Mouse (Mus musculus) intestine, postnatal 0 days (tissue): ENCODE data around the gene Mpdu1. TPM values are rescaled to one million over a fixed set of nuclear protein-coding genes. Genes with fewer than 3 reads are reported as not detected.

Experiments
- ATAC-seq: fragments of 200-750 bp; cut with Nextera tagmentation; 2 replicates; pipeline ENCODE4 v1.8.0; 2017; ENCODE audit warnings: mild to moderate bottlenecking, moderate TSS enrichment, moderate library complexity
- H3K27ac ChIP-seq: fragments of 300-500 bp; sonication (generic); 2 replicates; pipeline ENCODE4 v1.5.1; 2014; ENCODE audit warnings: mild to moderate bottlenecking, low read depth, low read length, moderate library complexity
- H3K27me3 ChIP-seq: fragments of 300-500 bp; sonication (generic); replicated peaks from 2 replicates; pipeline ENCODE4 v1.6.1; 2014; ENCODE audit warnings: low read length, mixed read lengths; ENCODE audit not compliant: control insufficient read depth, insufficient read depth
- H3K36me3 ChIP-seq: fragments of 300-500 bp; sonication (generic); 2 replicates; pipeline ENCODE4 v1.6.1; 2014; ENCODE audit warnings: mild to moderate bottlenecking, moderate library complexity; ENCODE audit not compliant: control insufficient read depth, insufficient read depth
- H3K4me1 ChIP-seq: fragments of 300-500 bp; sonication (generic); replicated peaks from 2 replicates; pipeline ENCODE4 v1.6.1; 2014; ENCODE audit warnings: antibody characterized with exemption, low read length, mixed read lengths; ENCODE audit not compliant: control insufficient read depth, insufficient read depth
- H3K4me2 ChIP-seq: fragments of 300-500 bp; sonication (generic); replicated peaks from 2 replicates; pipeline ENCODE4 v1.6.1; 2014; ENCODE audit warnings: low read depth, mild to moderate bottlenecking, moderate library complexity
- H3K4me3 ChIP-seq: fragments of 300-500 bp; sonication (generic); 2 replicates; pipeline ENCODE4 v1.5.1; 2014; ENCODE audit warnings: low read depth, low read length
- H3K9ac ChIP-seq: fragments of 300-500 bp; sonication (generic); 2 replicates; pipeline ENCODE4 v1.6.1; 2014; ENCODE audit warnings: mild to moderate bottlenecking, low read depth, low read length
- H3K9me3 ChIP-seq: fragments of 300-500 bp; sonication (generic); 2 replicates; pipeline ENCODE4 v1.6.1; 2016; ENCODE audit warnings: mixed run types; ENCODE audit not compliant: control insufficient read depth
- CTCF ChIP-seq: sonication (generic); IDR thresholded peaks from 2 replicates; pipeline ENCODE4 v1.5.1; 2016; ENCODE audit warnings: low read depth, mild to moderate bottlenecking, control low read depth, antibody characterized with exemption, moderate library complexity
- WGBS: fragments of 180-500 bp; shearing (Covaris S2); extraction: QIAGEN DNeasy Blood & Tissue Kit; methylation state at CpG from one replicate; pipeline ENCODE4 v1.1.7; 2014; 5-methylcytosine and 5-hydroxymethylcytosine counted together
- polyA plus RNA-seq: library from polyadenylated mRNA; unstranded; fragments of >200 nt; fragmentation: Nextera tagmentation; extraction: Ambion mirVana; gene quantifications from 2 replicates; pipeline ENCODE4 v1.2.1, GENCODE M21; 2015

The Mpdu1 gene
- polyA plus RNA-seq, 1 experiment from 2014 or later, result 96.6 TPM

DNA sequence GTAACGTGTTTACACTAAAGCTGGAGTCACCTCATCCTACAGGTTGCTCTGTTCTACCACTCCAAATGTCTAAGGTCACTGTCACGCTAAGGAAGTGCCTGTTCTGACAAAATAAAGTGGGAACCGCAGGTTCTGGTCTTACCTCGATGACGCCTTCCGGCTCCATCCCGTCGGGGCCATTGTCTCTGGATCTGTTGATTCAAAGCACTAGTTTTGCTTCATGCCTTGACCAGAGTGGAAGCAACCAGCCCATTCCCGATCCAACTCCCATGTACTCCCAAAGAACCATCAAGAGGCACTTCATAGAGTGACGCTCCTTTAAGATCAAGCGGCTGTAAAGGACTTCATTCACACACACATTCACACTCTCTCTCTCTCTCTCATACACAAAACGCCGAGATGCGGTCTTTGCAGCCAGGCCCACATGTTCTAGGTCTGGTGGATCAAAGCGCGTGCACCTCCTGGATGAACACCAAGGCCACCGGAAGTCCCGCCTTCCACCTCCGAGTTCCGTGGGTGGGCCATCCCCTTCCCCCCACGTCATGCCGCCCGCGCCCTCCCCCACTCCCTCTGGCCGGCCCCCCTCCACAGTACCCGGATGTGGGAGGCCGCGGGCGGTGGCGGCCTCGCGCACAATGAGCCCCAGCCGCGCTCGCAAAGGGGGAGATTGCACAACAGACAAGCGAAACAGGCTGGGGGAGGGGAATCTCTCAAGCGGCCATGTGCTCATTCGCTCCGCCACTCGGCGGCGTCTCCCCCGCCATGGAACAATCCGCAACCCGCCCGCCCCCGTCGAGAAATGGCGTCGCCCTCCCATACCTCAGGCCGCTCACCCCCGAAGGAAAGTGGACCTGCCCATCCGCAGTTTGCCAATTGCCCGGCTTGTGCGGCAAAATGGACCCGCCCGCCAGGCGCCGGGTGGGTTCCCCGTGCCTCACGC lies 8.6 kb upstream of the Mpdu1 start:
- Histone ChIP-seq H3K9ac (peak overlapping the region; percentile 99), H3K9me3 (no peaks in the 10 kb centered on the region), H3K4me2 (peak overlapping the region; percentile 73), H3K4me1 (peaks cover 4% of the 10 kb centered on the region; the same call in 1 of the 2 replicates), H3K27ac (peak overlapping the region; percentile 99), H3K4me3 (peak overlapping the region; percentile 99), H3K36me3 (peaks cover 69% of the 10 kb centered on the region), H3K27me3 (no peaks in the 10 kb centered on the region)
- peak; percentile 71 for ATAC-seq
- peak; percentile 42 for TF ChIP-seq CTCF
- under 1% methylated on average over 60 of the region's 61 CpGs for WGBS

GRCm38 (mm10) chr11:69666665-69667005 lies 4.2 kb upstream of the Mpdu1 start:
- WGBS, result 77% methylated on average over 3 of the region's 3 CpGs
- ATAC-seq, result no peak
- TF ChIP-seq CTCF, result no peak
- H3K4me3 ChIP-seq, result no peak overlapping the region
- H3K4me2 ChIP-seq, result no peak overlapping the region
- no peaks in the 10 kb centered on the region for H3K9me3 ChIP-seq
- H3K27ac ChIP-seq, result no peak overlapping the region
- H3K36me3 ChIP-seq, result peaks cover 62% of the 10 kb centered on the region
- H3K9ac ChIP-seq, result no peak overlapping the region
- H3K27me3 ChIP-seq, result no peaks in the 10 kb centered on the region
- 0 out of 2 replicates have a peak, but pooled peaks cover 8% of the 10 kb centered on the region for H3K4me1 ChIP-seq

DNA sequence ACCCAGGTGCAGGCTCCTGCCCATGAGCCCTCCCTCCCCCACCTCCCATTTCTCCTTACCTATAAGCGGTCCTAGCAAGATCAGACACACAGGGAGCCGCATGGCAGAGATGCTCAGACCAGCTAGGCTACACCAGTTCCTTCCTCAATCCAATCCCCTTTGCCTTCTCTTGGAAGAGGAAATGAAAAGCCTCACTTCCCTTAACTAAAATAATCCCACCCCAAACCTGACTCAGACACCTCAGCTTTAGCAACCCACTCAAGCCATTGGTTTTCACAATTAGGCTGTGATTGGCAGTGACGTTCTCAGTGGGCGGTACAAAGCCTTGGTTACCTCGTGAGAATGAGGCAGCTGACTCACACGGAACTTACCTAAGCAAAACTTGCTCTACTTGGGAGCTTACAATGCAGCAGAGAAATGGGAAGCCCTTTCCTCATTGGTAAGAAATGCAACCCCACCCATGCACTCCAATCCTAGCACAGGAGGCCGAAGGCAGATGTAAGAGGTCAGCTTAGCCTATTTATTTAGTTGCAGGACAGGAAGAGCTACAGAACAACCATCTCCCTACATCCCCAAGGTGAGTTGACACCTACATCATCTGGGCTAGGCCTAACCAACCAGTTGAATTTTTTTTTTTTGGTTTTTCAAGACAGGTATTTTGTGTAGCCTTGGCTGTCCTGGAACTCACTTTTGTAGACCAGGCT lies 3.7 kb upstream of the Mpdu1 start, which contains the start of gene Cd68:
Gene Cd68, minus strand, starts transcription at position 193 of the 704 bp plus-strand sequence.
- H3K27ac ChIP-seq, result peak within 1 kb of the TSS; percentile 41
- WGBS, result 21% methylated on average over 7 of the region's 7 CpGs
- TF ChIP-seq CTCF, result no peak
- 0 out of 2 replicates have a peak, but pooled peaks cover 8% of the 10 kb centered on the region for H3K4me1 ChIP-seq
- no peaks in the 10 kb centered on the region for H3K27me3 ChIP-seq
- H3K9me3 ChIP-seq, result no peaks in the 10 kb centered on the region
- H3K4me2 ChIP-seq, result no peak within 1 kb of the TSS
- peak; percentile 12 for ATAC-seq
- H3K9ac ChIP-seq, result no peak within 1 kb of the TSS
- H3K4me3 ChIP-seq, result no peak within 1 kb of the TSS
- H3K36me3 ChIP-seq, result peaks cover 62% of the 10 kb centered on the region

GRCm38 (mm10) chr11:69665457-69665960 lies 3.1 kb upstream of the Mpdu1 start:
- no peak for TF ChIP-seq CTCF

GRCm38 (mm10) chr11:69664841-69665240 lies 2.4 kb upstream of the Mpdu1 start:
- Histone ChIP-seq H3K4me1 (0 out of 2 replicates have a peak, but pooled peaks cover 8% of the 10 kb centered on the region), H3K9me3 (no peaks in the 10 kb centered on the region), H3K4me3 (no peak overlapping the region), H3K4me2 (no peak overlapping the region), H3K27ac (peak overlapping the region; percentile 21; the same call in 1 of the 2 replicates), H3K9ac (no peak overlapping the region), H3K36me3 (peaks cover 56% of the 10 kb centered on the region), H3K27me3 (no peaks in the 10 kb centered on the region)
- WGBS, result 86% methylated on average over 7 of the region's 7 CpGs
- ATAC-seq, result no peak
- TF ChIP-seq CTCF, result no peak

More at GRCm38 (mm10) chr11:69665457-69665960, 3.1 kb upstream of the Mpdu1 start:
- Histone ChIP-seq H3K27me3 (no peaks in the 10 kb centered on the region), H3K4me3 (no peak overlapping the region), H3K4me1 (0 out of 2 replicates have a peak, but pooled peaks cover 8% of the 10 kb centered on the region), H3K27ac (peak overlapping the region; percentile 41), H3K36me3 (peaks cover 62% of the 10 kb centered on the region), H3K4me2 (no peak overlapping the region), H3K9ac (no peak overlapping the region), H3K9me3 (no peaks in the 10 kb centered on the region)
- ATAC-seq, result no peak
- WGBS, result 69% methylated on average over 9 of the region's 9 CpGs

- no peaks in the 10 kb centered on the region for H3K9me3 ChIP-seq
- H3K27me3 ChIP-seq, result no peaks in the 10 kb centered on the region
- 80% methylated on average over 6 of the region's 6 CpGs for WGBS
- peaks cover 52% of the 10 kb centered on the region for H3K36me3 ChIP-seq
- 0 out of 2 replicates have a peak overlapping the region, but pooled peaks have one; percentile 15 for H3K27ac ChIP-seq
- no peak overlapping the region for H3K9ac ChIP-seq
- no peak for TF ChIP-seq CTCF
- H3K4me1 ChIP-seq, result 0 out of 2 replicates have a peak, but pooled peaks cover 8% of the 10 kb centered on the region
- no peak overlapping the region for H3K4me2 ChIP-seq
- H3K4me3 ChIP-seq, result no peak overlapping the region
- no peak for ATAC-seq
Observed at GRCm38 (mm10) chr11:69663795-69664194, 1.4 kb upstream of the Mpdu1 start.
